Mouse (Mus musculus) liver, postnatal 0 days (tissue): ENCODE results near the gene Apaf1. TPM values are rescaled to one million over a fixed set of nuclear protein-coding genes. Genes with fewer than 3 reads are reported as not detected.

ENCODE experiments used
- ATAC-seq: fragments of 200-750 bp; cut with Nextera tagmentation; 2 replicates; pipeline ENCODE4 v1.8.0; 2017; ENCODE audit warnings: mild to moderate bottlenecking, moderate library complexity
- DNase-seq: peaks from one replicate; pipeline ENCODE4 v3.0.0-alpha.2; 2016
- H3K27ac ChIP-seq: fragments of 300-500 bp; sonication (generic); 2 replicates; pipeline ENCODE4 v1.5.1; 2014; ENCODE audit warnings: antibody characterized with exemption, moderate library complexity, mild to moderate bottlenecking, low read depth
- H3K27me3 ChIP-seq: fragments of 300-500 bp; sonication (generic); 2 replicates; pipeline ENCODE4 v1.6.1; 2014; ENCODE audit warnings: low read length, control low read depth, mixed read lengths; ENCODE audit not compliant: insufficient read depth
- H3K36me3 ChIP-seq: fragments of 300-500 bp; sonication (generic); replicated peaks from 2 replicates; pipeline ENCODE4 v1.6.1; 2014; ENCODE audit warnings: mild to moderate bottlenecking, control low read depth, low read length, moderate library complexity, mixed read lengths; ENCODE audit not compliant: insufficient read depth
- H3K4me1 ChIP-seq: fragments of 300-500 bp; sonication (generic); 2 replicates; pipeline ENCODE4 v1.6.1; 2014; ENCODE audit warnings: antibody characterized with exemption, mild to moderate bottlenecking, control low read depth; ENCODE audit not compliant: insufficient read depth
- H3K4me2 ChIP-seq: fragments of 300-500 bp; sonication (generic); 2 replicates; pipeline ENCODE4 v1.6.1; 2014; ENCODE audit warnings: low read depth, mild to moderate bottlenecking, low read length, moderate library complexity, mixed read lengths
- H3K4me3 ChIP-seq: fragments of 300-500 bp; sonication (generic); 2 replicates; pipeline ENCODE4 v1.5.1; 2014; ENCODE audit warnings: low read depth, low read length
- H3K9ac ChIP-seq: fragments of 300-500 bp; sonication (generic); replicated peaks from 2 replicates; pipeline ENCODE4 v1.6.1; 2014; ENCODE audit warnings: mild to moderate bottlenecking, moderate library complexity
- H3K9me3 ChIP-seq: fragments of 300-500 bp; sonication (generic); 2 replicates; pipeline ENCODE4 v1.6.1; 2016; ENCODE audit warnings: mild to moderate bottlenecking, control low read depth, low read length, mixed read lengths
- CTCF ChIP-seq: sonication (generic); IDR thresholded peaks from 2 replicates; pipeline ENCODE4 v1.5.1; 2016; ENCODE audit warnings: antibody characterized with exemption, low read depth
- EP300 ChIP-seq: IDR thresholded peaks from 2 replicates; pipeline ENCODE4 v1.6.1; 2016; ENCODE audit warnings: antibody characterized with exemption, low read depth, mild to moderate bottlenecking
- WGBS: fragments of 180-500 bp; shearing (Covaris S2); extraction: QIAGEN DNeasy Blood & Tissue Kit; methylation state at CpG from one replicate; pipeline ENCODE4 v1.1.7; 2014; ENCODE audit not compliant: insufficient replicate concordance; 5-methylcytosine and 5-hydroxymethylcytosine counted together
- polyA plus RNA-seq: library from polyadenylated mRNA; unstranded; fragments of >200 nt; fragmentation: Nextera tagmentation; extraction: Ambion mirVana; gene quantifications from 2 replicates; pipeline ENCODE4 v1.2.1, GENCODE M21; 2015

The Apaf1 gene
- polyA plus RNA-seq, 1 experiment from 2014 or later: 6.8 TPM

GRCm38 (mm10) chr10:91102799-91103590 is 20.4 kb upstream of the Apaf1 start:
- WGBS: 88% methylated on average over 14 of the region's 14 CpGs
- ATAC-seq (no peak), DNase-seq (no peak)
- Histone ChIP-seq H3K9ac (no peak overlapping the region), H3K4me1 (no peaks in the 10 kb centered on the region), H3K9me3 (no peaks in the 10 kb centered on the region), H3K36me3 (0 out of 2 replicates have a peak, but pooled peaks cover 4% of the 10 kb centered on the region), H3K27ac (no peak overlapping the region), H3K4me3 (no peak overlapping the region), H3K4me2 (no peak overlapping the region), H3K27me3 (no peaks in the 10 kb centered on the region)
- TF ChIP-seq CTCF (no peak), EP300 (no peak)

GRCm38 (mm10) chr10:91101936-91102335 is 19.4 kb upstream of the Apaf1 start:
- DNase-seq (no peak), ATAC-seq (no peak)
- no peaks in the 10 kb centered on the region for H3K27me3 ChIP-seq
- no peaks in the 10 kb centered on the region for H3K4me1 ChIP-seq
- H3K4me2 ChIP-seq: no peak overlapping the region
- no peaks in the 10 kb centered on the region for H3K9me3 ChIP-seq
- H3K27ac ChIP-seq: no peak overlapping the region
- TF ChIP-seq CTCF (no peak), EP300 (no peak)
- H3K9ac ChIP-seq: no peak overlapping the region
- H3K36me3 ChIP-seq: 0 out of 2 replicates have a peak, but pooled peaks cover 4% of the 10 kb centered on the region
- 93% methylated on average over 25 of the region's 25 CpGs for WGBS
- no peak overlapping the region for H3K4me3 ChIP-seq

GRCm38 (mm10) chr10:91100101-91100500 is 17.5 kb upstream of the Apaf1 start:
- H3K36me3 ChIP-seq: 0 out of 2 replicates have a peak, but pooled peaks cover 4% of the 10 kb centered on the region

GRCm38 (mm10) chr10:91098056-91098455 is 15.5 kb upstream of the Apaf1 start:
- Histone ChIP-seq H3K9ac (no peak overlapping the region), H3K36me3 (0 out of 2 replicates have a peak, but pooled peaks cover 4% of the 10 kb centered on the region), H3K9me3 (no peaks in the 10 kb centered on the region), H3K27me3 (no peaks in the 10 kb centered on the region), H3K27ac (no peak overlapping the region), H3K4me3 (no peak overlapping the region), H3K4me1 (no peaks in the 10 kb centered on the region), H3K4me2 (no peak overlapping the region)
- ATAC-seq (no peak), DNase-seq (no peak)
- TF ChIP-seq CTCF (no peak), EP300 (no peak)
- WGBS: 86% methylated on average over 8 of the region's 8 CpGs

More at GRCm38 (mm10) chr10:91100101-91100500, 17.5 kb upstream of the Apaf1 start:
- H3K4me2 ChIP-seq: no peak overlapping the region
- 91% methylated on average over 1 of the region's 1 CpGs for WGBS
- no peaks in the 10 kb centered on the region for H3K27me3 ChIP-seq
- no peak overlapping the region for H3K4me3 ChIP-seq
- H3K4me1 ChIP-seq: no peaks in the 10 kb centered on the region
- no peaks in the 10 kb centered on the region for H3K9me3 ChIP-seq
- DNase-seq (no peak), ATAC-seq (no peak)
- H3K27ac ChIP-seq: no peak overlapping the region
- H3K9ac ChIP-seq: no peak overlapping the region
- TF ChIP-seq EP300 (no peak), CTCF (no peak)

GRCm38 (mm10) chr10:91094251-91095104 is 11.9 kb upstream of the Apaf1 start:
- no peak overlapping the region for H3K4me3 ChIP-seq
- 69% methylated on average over 15 of the region's 15 CpGs for WGBS
- H3K4me1 ChIP-seq: no peaks in the 10 kb centered on the region
- no peak overlapping the region for H3K4me2 ChIP-seq
- DNase-seq (no peak), ATAC-seq (no peak)
- TF ChIP-seq CTCF (no peak), EP300 (no peak)
- H3K27ac ChIP-seq: no peak overlapping the region
- no peaks in the 10 kb centered on the region for H3K36me3 ChIP-seq
- H3K27me3 ChIP-seq: no peaks in the 10 kb centered on the region
- H3K9ac ChIP-seq: no peak overlapping the region
- H3K9me3 ChIP-seq: no peaks in the 10 kb centered on the region

- no peaks in the 10 kb centered on the region for H3K9me3 ChIP-seq
- H3K4me2 ChIP-seq: no peak overlapping the region
- no peak overlapping the region for H3K9ac ChIP-seq
- TF ChIP-seq EP300 (no peak), CTCF (no peak)
- H3K36me3 ChIP-seq: no peaks in the 10 kb centered on the region
- no peaks in the 10 kb centered on the region for H3K4me1 ChIP-seq
- H3K4me3 ChIP-seq: no peak overlapping the region
- H3K27ac ChIP-seq: no peak overlapping the region
- WGBS: 85% methylated on average over 4 of the region's 4 CpGs
- no peak for ATAC-seq
- no peak for DNase-seq
- H3K27me3 ChIP-seq: no peaks in the 10 kb centered on the region
These were observed 10.2 kb upstream of the Apaf1 start for GRCm38 (mm10) chr10:91092812-91093211.
